Mouse (Mus musculus): Measurements from ENCODE around the gene Olfr619.

DNA sequence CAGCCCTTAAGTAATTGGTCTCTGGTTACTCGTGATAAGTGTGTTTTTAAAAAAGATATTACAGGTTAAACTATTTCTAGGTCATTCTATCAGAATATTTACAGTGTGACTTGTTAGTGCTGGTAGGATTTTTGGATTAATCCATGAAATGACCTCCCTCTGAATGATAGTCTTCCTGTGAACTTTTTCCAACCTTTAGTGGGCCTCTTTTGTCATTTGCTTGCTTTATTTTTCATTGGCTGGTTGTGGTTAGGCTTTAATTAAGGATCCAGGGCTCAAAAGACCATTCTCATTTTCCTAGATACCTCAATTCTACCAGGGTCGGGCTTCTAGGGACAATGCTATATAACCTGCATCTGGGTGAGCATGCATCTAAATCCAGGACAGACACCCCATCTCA, 10.6 kb upstream of the Olfr619 start, which contains the start of gene Olfr618:
- TF ChIP-seq EP300 (IDR thresholded peaks at IDR 0.05; ENCODE audit: insufficient read depth, low read depth, low read length) (no peak), POLR2A (IDR thresholded peaks at IDR 0.05; ENCODE audit: insufficient read depth, low read length) (no peak)
